Mouse (Mus musculus) thymus, adult 2 months (tissue): ENCODE results near the gene Tmem171.

Experiments used
- CTCF ChIP-seq: fragments of 200-500 bp; IDR thresholded peaks from 2 replicates; pipeline ENCODE4 v1.5.1; 2012; ENCODE audit warnings: mild to moderate bottlenecking, control low read depth, low read length, moderate library complexity, borderline replicate concordance; ENCODE audit not compliant: control insufficient read depth, poor library complexity, insufficient read depth; ENCODE audit errors: extremely low read depth
- POLR2A ChIP-seq: fragments of 200-500 bp; IDR thresholded peaks from 2 replicates; pipeline ENCODE4 v1.6.1; 2012; ENCODE audit warnings: mild to moderate bottlenecking, low read length, control low read depth, moderate library complexity; ENCODE audit not compliant: control insufficient read depth, poor library complexity, insufficient read depth; ENCODE audit errors: extremely low read depth

DNA sequence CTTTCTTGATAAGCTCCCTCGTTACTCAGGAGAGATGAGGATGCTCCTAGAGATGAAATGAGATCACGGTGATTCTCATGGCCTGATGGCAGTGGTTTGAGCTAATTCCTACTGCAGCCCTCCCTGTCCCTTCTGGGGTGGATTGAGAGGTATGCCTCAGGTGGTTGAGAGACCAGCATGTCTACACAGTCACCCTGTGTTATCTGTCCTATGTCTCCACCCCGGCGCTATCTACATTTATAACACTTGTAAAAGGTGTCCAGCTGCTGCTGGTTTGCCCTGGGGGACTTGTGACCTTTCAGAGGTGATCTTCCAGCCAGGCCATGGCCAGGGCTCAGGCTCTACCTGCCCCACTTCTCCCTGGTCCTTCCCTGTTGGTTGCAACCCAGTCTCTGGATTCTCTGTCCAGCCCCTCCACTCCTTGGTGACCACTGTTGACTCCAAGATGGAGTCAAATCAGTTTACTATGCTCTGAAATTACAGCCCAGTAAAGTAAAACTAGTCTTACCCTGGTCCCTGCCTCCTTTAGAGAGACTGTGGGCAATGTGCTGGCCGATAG lies 5.4 kb upstream of the Tmem171 start:
- no peak for TF ChIP-seq CTCF
- TF ChIP-seq POLR2A, result no peak
